Mouse (Mus musculus) bone marrow, adult 2 months (tissue): ENCODE results near the gene Mmab. TPM values are rescaled to one million over a fixed set of nuclear protein-coding genes. Genes with fewer than 3 reads are reported as not detected.

Experiments
- H3K27ac ChIP-seq: fragments of 200-500 bp; 2 replicates; pipeline ENCODE4 v1.5.1; 2012; ENCODE audit warnings: low read depth, mild to moderate bottlenecking, control low read depth, inconsistent platforms, low read length; ENCODE audit not compliant: control insufficient read depth, poor library complexity, insufficient read depth
- H3K4me1 ChIP-seq: fragments of 200-500 bp; 2 replicates; pipeline ENCODE4 v1.6.1; 2011; ENCODE audit warnings: low read length; ENCODE audit not compliant: control insufficient read depth, insufficient read depth
- H3K4me3 ChIP-seq: fragments of 200-500 bp; replicated peaks from 2 replicates; pipeline ENCODE3; 2011; ENCODE audit warnings: mild to moderate bottlenecking, low read depth, low read length, control low read depth; ENCODE audit not compliant: control insufficient read depth
- CTCF ChIP-seq: fragments of 200-500 bp; IDR thresholded peaks from 2 replicates; pipeline ENCODE4 v1.5.1; 2011; ENCODE audit warnings: low read length, control low read depth; ENCODE audit not compliant: control insufficient read depth, insufficient read depth
- POLR2A ChIP-seq: fragments of 200-500 bp; IDR thresholded peaks from 2 replicates; pipeline ENCODE4 v1.6.1; 2011; ENCODE audit warnings: low read depth, mild to moderate bottlenecking, control low read depth, low read length, borderline replicate concordance; ENCODE audit not compliant: control insufficient read depth
- WGBS: fragments of 180-500 bp; shearing (Covaris S2); methylation state at CpG from one replicate; pipeline ENCODE4 v1.1.7; 2018; 5-methylcytosine and 5-hydroxymethylcytosine counted together
- polyA plus RNA-seq: library from polyadenylated mRNA; stranded (reverse); fragments of >200 nt; gene quantifications from 2 replicates; pipeline ENCODE4 v1.2.4, GENCODE M21; 2011; ENCODE audit warnings: low replicate concordance; ENCODE audit not compliant: missing spikeins, insufficient read depth, insufficient read length

Gene Mmab
- 6.2 and 9.1 TPM in 2 replicates for polyA plus RNA-seq

DNA sequence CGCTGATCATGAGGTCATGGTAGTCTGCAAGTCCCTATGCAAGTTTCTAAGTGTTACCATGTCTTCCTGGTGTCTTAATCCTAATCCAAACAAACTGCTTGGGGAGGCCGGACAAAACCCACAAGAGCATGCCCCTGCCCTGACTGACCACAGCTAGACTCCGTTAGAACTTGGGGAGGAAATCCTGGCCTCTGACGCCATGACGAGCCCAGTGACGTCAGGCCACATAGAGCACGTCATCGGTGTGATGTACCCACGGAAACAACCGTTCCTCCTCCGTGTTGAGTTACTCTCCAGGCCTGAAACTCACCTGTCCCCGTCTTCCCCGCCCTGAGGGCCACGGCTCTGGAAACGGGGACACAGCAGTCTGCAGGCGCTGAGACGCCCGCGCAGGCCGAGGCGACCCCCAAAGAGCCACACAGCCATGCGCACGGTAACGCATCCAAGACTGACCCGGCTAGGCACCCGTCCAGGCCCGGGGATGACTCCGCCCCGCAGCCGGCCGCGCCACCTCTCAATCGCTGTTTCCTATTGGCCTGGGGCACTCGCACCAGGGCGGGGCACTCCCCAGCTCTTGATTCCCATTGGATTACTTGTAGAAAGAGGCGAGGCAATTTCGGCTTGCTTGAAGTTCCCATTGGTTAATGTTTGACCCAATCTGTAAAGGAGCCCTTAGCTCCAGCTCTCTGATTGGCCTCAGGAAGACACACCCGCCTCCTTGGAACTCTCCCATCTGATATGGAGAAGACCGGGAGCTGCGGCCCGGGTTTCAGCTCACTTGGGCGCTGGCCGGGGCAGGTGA lies at the start of gene Mmab, which contains the start of gene Mvk:
TSS of gene Mmab (minus strand) at position 495 of the 802 bp plus-strand sequence.
TSS of gene Mvk (plus strand) at position 704 of the 802 bp plus-strand sequence.
- Histone ChIP-seq H3K27ac (peak within 1 kb of the TSS; percentile 52; the same call in 1 of the 2 replicates), H3K4me3 (peak within 1 kb of the TSS; percentile 92), H3K4me1 (no peaks in the 10 kb centered on the region; the same call in 1 of the 2 replicates)
- TF ChIP-seq CTCF (no peak), POLR2A (0 out of 2 replicates have a peak, but pooled peaks have one; percentile 44)
- 1% methylated on average over 43 of the region's 43 CpGs for WGBS

DNA sequence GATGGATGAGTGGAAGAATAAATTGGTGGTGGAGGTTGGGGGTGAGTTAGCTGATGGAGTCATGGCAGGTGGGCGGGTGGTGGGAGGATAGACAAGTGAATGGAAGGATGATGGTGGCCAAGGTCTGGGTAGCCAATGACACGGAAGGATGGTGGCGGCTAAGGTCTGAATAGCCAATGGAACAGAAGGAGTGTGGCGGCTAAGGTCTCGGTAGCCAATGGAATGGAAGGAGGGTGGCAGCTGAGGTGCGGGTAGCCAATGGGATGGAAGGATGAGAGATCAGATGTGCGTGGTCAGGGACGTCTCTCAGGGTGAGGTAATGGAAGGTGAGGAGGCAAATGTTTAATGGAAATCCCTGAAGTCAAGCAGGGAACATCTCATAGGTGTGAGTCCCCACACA lies 46.4 kb upstream of the Mmab start:
- Histone ChIP-seq H3K4me3 (no peak overlapping the region), H3K27ac (no peak overlapping the region), H3K4me1 (no peaks in the 10 kb centered on the region)
- WGBS = 84% methylated on average over 8 of the region's 8 CpGs
- TF ChIP-seq POLR2A = no peak
- no peak for TF ChIP-seq CTCF

DNA sequence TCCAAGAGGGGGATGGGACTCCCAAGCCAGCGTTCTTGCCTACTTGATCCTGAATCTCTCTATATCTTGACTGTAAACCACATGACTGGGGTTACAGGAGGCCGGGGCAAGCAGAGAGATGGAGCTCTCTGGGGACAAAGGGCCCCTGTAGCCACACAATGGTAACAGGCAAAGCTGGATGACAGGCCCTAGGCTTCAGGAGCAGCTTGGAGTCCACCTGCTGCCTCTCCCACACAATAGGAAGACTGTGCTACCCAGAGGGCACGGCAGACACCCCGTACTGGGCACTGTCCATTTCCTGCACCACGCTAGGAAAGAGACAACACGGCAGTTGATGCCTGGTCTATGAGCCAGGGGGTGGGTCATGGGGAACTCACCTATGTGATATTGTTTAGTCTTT lies 45.7 kb upstream of the Mmab start:
- Histone ChIP-seq H3K4me1 (no peaks in the 10 kb centered on the region), H3K27ac (no peak overlapping the region), H3K4me3 (no peak overlapping the region)
- TF ChIP-seq POLR2A (no peak), CTCF (no peak)
- 72% methylated on average over 6 of the region's 6 CpGs for WGBS

GRCm38 (mm10) chr5:114485685-114486084 lies 41.8 kb upstream of the Mmab start:
- Histone ChIP-seq H3K27ac (no peak overlapping the region), H3K4me1 (no peaks in the 10 kb centered on the region), H3K4me3 (no peak overlapping the region)
- no peak for TF ChIP-seq CTCF
- no peak for TF ChIP-seq POLR2A
- WGBS = 81% methylated on average over 14 of the region's 14 CpGs

- H3K4me3 ChIP-seq = no peak overlapping the region
- no peak overlapping the region for H3K27ac ChIP-seq
- WGBS = under 1% methylated on average over 14 of the region's 14 CpGs
- H3K4me1 ChIP-seq = no peaks in the 10 kb centered on the region
- TF ChIP-seq CTCF = no peak
- TF ChIP-seq POLR2A = no peak
Observed at GRCm38 (mm10) chr5:114482587-114483011, 38.7 kb upstream of the Mmab start.

- Histone ChIP-seq H3K27ac (no peak overlapping the region), H3K4me1 (no peaks in the 10 kb centered on the region), H3K4me3 (no peak overlapping the region)
- TF ChIP-seq POLR2A = no peak
- no peak for TF ChIP-seq CTCF
- 92% methylated on average over 12 of the region's 12 CpGs for WGBS
Observed at GRCm38 (mm10) chr5:114478267-114478666, 34.4 kb upstream of the Mmab start.

DNA sequence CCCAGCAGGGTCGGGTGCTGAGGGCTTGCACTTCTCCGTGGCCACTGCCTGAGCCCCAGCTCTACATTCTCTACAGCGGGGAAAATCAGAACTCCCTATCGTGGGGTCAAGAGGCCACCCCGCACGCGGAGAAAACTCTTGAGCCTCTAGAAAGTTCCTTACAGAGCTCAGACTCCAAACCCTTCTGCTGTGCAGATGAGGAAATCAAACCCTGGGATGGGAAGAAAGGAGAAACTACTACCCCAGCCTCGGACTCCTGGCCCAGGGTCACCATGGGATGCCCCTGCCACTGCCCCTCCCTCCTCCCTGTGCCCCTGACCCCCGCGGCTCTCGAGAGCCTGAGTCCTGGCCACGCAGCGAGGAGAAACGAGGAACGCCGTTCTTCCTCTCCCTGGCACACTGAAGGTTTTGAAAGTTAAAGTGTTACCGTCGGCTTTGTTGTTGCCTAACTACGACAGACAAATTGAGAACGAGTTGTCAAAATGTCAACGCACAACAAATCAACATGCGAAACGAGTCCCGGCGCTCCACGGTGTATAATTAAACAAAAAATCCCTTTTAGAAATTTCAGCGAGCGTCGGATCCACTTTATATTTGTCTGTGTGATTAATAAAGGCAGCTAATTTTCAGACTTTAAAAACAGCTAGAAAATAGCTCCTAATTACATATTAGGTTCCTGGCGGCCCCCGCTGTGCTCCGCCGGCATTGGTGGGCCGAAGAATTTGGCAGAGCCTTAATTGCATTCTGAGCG lies 31.1 kb upstream of the Mmab start:
- TF ChIP-seq POLR2A (no peak), CTCF (no peak)
- H3K4me1 ChIP-seq = no peaks in the 10 kb centered on the region
- H3K27ac ChIP-seq = no peak overlapping the region
- WGBS = 73% methylated on average over 35 of the region's 35 CpGs
- H3K4me3 ChIP-seq = no peak overlapping the region

- Histone ChIP-seq H3K27ac (no peak overlapping the region), H3K4me1 (no peaks in the 10 kb centered on the region), H3K4me3 (no peak overlapping the region)
- WGBS = 55% methylated on average over 3 of the region's 3 CpGs
- no peak for TF ChIP-seq CTCF
- no peak for TF ChIP-seq POLR2A
Observed at GRCm38 (mm10) chr5:114470359-114470758, 26.5 kb upstream of the Mmab start.
